In genomic region chr7:129639006-129639405, GRCm38 (mm10) we compare ENCODE assay signal across 16 mouse cellular contexts.
"Had no signal": no experiment of that assay in that cellular context is flagged by ENCODE, and none has a peak within 500 bp of the region (broad histone marks: within the 10 kb centered on the region; RNA-seq: fewer than 3 reads in every experiment).

No protein-coding gene starts in this region.

- H3K27ac ChIP-seq: liver, embryonic 13.5 days; lung, embryonic 15.5 days; midbrain, embryonic 13.5 days; neural tube, embryonic 12.5 days had no signal

- H3K4me2 ChIP-seq: limb, embryonic 12.5 days; liver, embryonic 13.5 days; lung, embryonic 15.5 days; midbrain, embryonic 13.5 days; neural tube, embryonic 12.5 days had no signal

- H3K9ac ChIP-seq: limb, embryonic 12.5 days; liver, embryonic 13.5 days; liver, postnatal 0 days; lung, embryonic 15.5 days; midbrain, embryonic 13.5 days; neural tube, embryonic 12.5 days had no signal

- H3K4me3 ChIP-seq: limb, embryonic 12.5 days; liver, embryonic 13.5 days; lung, embryonic 15.5 days; midbrain, embryonic 13.5 days; myocyte; neural tube, embryonic 12.5 days had no signal

- H3K27me3 ChIP-seq: limb, embryonic 12.5 days; liver, embryonic 13.5 days; lung, embryonic 15.5 days; midbrain, embryonic 13.5 days; neural tube, embryonic 12.5 days had no signal

- H3K9me3 ChIP-seq: limb, embryonic 12.5 days; liver, embryonic 13.5 days; lung, embryonic 15.5 days; midbrain, embryonic 13.5 days; neural tube, embryonic 12.5 days had no signal

- DNase-seq: layer of hippocampus, adult 9-11 months; layer of hippocampus, postnatal 36 days; liver; liver, embryonic 13.5 days; liver, postnatal 0 days; right cerebral cortex, postnatal 4 days; spleen, adult 18-20 months; thymus, adult 18-20 months; thymus, postnatal 14 days had no signal

- ATAC-seq: inflammation-experienced regulatory T-cells, adult 6 months; intestine, postnatal 0 days; liver, postnatal 0 days; midbrain, embryonic 13.5 days had no signal

- H3K4me1 ChIP-seq: liver, embryonic 13.5 days; lung, embryonic 15.5 days; midbrain, embryonic 13.5 days; neural tube, embryonic 12.5 days had no signal
